Mouse (Mus musculus) ES-Bruce4 (cell line): ENCODE data around the gene Nr2c2. TPM values are rescaled to one million over a fixed set of nuclear protein-coding genes. Genes with fewer than 3 reads are reported as not detected.

Experiments used
- H3K27ac ChIP-seq: 2 replicates; pipeline ENCODE4 v1.5.1; 2012; ENCODE audit warnings: low read length, inconsistent platforms; ENCODE audit not compliant: insufficient read depth
- H3K27me3 ChIP-seq: 2 replicates; pipeline ENCODE4 v1.6.1; 2012; ENCODE audit warnings: mild to moderate bottlenecking, low read length, inconsistent platforms; ENCODE audit not compliant: control insufficient read depth, poor library complexity, insufficient read depth, severe bottlenecking
- H3K36me3 ChIP-seq: 2 replicates; pipeline ENCODE4 v1.6.1; 2012; ENCODE audit warnings: inconsistent platforms, mild to moderate bottlenecking, low read length, moderate library complexity; ENCODE audit not compliant: control insufficient read depth, poor library complexity, insufficient read depth, severe bottlenecking
- H3K4me1 ChIP-seq: one replicate; pipeline ENCODE4 v1.8.1; 2011; ENCODE audit warnings: low read length; ENCODE audit not compliant: control insufficient read depth, insufficient read depth
- H3K4me3 ChIP-seq: 2 replicates; pipeline ENCODE4 v1.5.1; 2011; ENCODE audit warnings: low read depth, mild to moderate bottlenecking, low read length
- H3K9ac ChIP-seq: 2 replicates; pipeline ENCODE4 v1.6.1; 2012; ENCODE audit warnings: low read depth, mild to moderate bottlenecking, inconsistent platforms; ENCODE audit not compliant: poor library complexity, severe bottlenecking
- H3K9me3 ChIP-seq: replicated peaks from 2 replicates; pipeline ENCODE4 v1.6.1; 2012; ENCODE audit warnings: mild to moderate bottlenecking, low read length, inconsistent platforms; ENCODE audit not compliant: control insufficient read depth, poor library complexity, insufficient read depth, severe bottlenecking
- CTCF ChIP-seq: IDR thresholded peaks from one replicate; pipeline ENCODE4 v1.8.1; 2011; ENCODE audit warnings: low read depth, low read length
- EP300 ChIP-seq: IDR thresholded peaks from 2 replicates; pipeline ENCODE4 v1.6.1; 2011; ENCODE audit warnings: low read depth, low read length; ENCODE audit not compliant: insufficient read depth
- POLR2A ChIP-seq: IDR thresholded peaks from one replicate; pipeline ENCODE4 v1.8.1; 2011; ENCODE audit warnings: low read length; ENCODE audit not compliant: insufficient read depth
- polyA plus RNA-seq: library from polyadenylated mRNA; stranded (reverse); fragments of >200 nt; gene quantifications from 2 replicates; pipeline ENCODE4 v1.2.4, GENCODE M21; 2011; ENCODE audit warnings: low read depth; ENCODE audit not compliant: missing spikeins, insufficient read depth, insufficient read length

The Nr2c2 gene
- polyA plus RNA-seq, 1 experiment: 31.7 TPM

DNA sequence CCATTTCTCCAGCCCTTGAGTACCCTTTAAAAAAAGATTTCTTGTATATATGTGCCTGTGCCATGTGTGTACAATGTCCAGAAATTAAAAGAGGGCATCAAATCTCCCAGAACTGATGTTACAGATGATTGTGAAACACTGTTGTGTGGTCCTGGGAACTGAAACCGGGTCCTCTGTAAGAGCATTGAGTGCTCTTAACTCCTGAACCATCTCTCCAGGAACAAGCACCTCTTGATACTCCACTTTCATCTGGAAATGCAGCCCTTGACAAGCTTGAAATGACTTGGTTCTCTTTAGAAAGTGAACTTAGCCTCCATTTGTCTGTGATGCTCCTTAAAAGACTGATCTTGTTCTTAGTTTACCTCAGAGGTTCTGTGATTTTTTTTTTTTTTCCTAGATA lies 71.5 kb downstream of the Nr2c2 start:
- Histone ChIP-seq H3K4me3 (no peak overlapping the region), H3K27me3 (no peaks in the 10 kb centered on the region), H3K9ac (no peak overlapping the region), H3K9me3 (no peaks in the 10 kb centered on the region), H3K36me3 (peaks cover 79% of the 10 kb centered on the region), H3K27ac (no peak overlapping the region), H3K4me1 (no peaks in the 10 kb centered on the region)
- no peak for TF ChIP-seq POLR2A
- no peak for TF ChIP-seq CTCF
- TF ChIP-seq EP300: no peak

DNA sequence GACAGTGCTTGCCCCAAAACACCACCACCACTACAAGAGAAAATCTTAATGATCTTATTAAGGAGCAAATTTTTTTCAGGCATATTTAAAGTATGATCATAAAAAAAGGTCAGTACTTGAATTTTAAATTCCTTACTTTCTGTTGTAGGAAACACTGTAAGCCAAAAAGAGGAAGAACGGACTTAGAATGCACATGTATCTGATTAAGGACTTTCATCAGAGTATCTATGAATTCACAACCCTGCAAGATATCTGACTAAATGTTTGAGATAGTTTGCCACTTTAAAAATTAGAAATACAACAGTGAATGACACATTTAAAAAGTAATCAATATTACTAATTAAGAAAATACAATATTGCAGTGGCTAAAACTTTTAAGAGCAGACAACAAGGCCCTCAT lies 85.3 kb downstream of the Nr2c2 start:
- H3K4me3 ChIP-seq: no peak overlapping the region
- TF ChIP-seq EP300: no peak
- no peak for TF ChIP-seq CTCF
- no peak for TF ChIP-seq POLR2A
- H3K36me3 ChIP-seq: peaks cover 35% of the 10 kb centered on the region
- no peak overlapping the region for H3K27ac ChIP-seq
- H3K9ac ChIP-seq: no peak overlapping the region
- H3K9me3 ChIP-seq: no peaks in the 10 kb centered on the region
- no peaks in the 10 kb centered on the region for H3K27me3 ChIP-seq
- no peaks in the 10 kb centered on the region for H3K4me1 ChIP-seq

DNA sequence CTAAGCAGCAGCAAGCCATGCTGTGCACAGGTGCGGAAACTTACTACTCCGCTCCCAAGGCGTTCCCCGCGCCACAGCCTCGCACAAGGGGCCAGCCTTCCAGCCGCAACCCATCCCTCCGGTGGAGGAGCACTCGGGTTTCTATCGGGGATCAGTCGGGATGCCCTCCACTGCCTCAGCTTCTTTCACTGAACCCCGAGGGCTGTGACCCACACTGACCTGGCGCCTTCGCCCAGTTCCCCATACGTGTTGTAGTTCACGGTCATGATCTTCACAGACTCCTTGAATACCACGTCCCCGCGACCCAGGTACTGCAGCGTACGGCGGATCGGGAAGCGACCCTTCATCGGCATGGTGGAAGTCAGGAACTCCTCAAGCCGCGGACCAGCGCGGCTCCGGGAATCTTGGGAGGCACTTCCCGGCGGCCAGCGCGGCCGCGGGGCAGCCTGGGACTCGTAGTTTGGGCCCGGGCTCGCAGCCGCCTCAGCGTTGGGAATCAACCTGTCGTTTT lies 92.5 kb downstream of the Nr2c2 start, which contains the start of gene Mrps25:
Gene Mrps25, minus strand, starts transcription at position 413 of the 511 bp plus-strand sequence.
- H3K9me3 ChIP-seq: no peaks in the 10 kb centered on the region
- H3K27ac ChIP-seq: no peak within 1 kb of the TSS
- peak within 1 kb of the TSS; percentile 78 for H3K4me3 ChIP-seq
- TF ChIP-seq POLR2A: peak; percentile 94
- TF ChIP-seq CTCF: no peak
- no peak for TF ChIP-seq EP300
- peak within 1 kb of the TSS; percentile 49 for H3K9ac ChIP-seq
- no peaks in the 10 kb centered on the region for H3K36me3 ChIP-seq
- H3K4me1 ChIP-seq: no peaks in the 10 kb centered on the region
- no peaks in the 10 kb centered on the region for H3K27me3 ChIP-seq

DNA sequence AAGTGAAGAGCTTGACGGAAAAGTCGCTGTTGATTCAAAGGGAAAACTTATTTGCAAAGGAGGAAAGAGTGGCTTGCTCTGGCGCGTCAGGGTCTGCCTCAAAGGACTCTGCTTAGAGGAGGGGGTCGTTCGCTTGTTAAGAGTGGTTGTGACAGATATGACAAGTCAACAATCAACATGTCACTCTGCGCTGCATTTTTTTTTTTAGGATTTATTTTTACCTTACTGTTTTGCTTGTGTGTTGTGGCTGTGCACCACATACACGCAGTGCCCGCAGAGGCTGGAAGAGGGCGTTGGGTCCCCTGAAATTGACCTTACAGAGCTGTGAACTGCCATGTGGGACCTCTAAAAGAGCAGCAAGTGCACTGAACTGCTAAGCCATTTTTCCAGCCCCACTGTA lies 93.0 kb downstream of the Nr2c2 start:
- TF ChIP-seq CTCF: peak; percentile 1
- no peak for TF ChIP-seq EP300
- peak overlapping the region; percentile 49 for H3K9ac ChIP-seq
- no peaks in the 10 kb centered on the region for H3K9me3 ChIP-seq
- H3K27ac ChIP-seq: no peak overlapping the region
- H3K27me3 ChIP-seq: no peaks in the 10 kb centered on the region
- H3K4me1 ChIP-seq: no peaks in the 10 kb centered on the region
- peak overlapping the region; percentile 74 for H3K4me3 ChIP-seq
- no peaks in the 10 kb centered on the region for H3K36me3 ChIP-seq

DNA sequence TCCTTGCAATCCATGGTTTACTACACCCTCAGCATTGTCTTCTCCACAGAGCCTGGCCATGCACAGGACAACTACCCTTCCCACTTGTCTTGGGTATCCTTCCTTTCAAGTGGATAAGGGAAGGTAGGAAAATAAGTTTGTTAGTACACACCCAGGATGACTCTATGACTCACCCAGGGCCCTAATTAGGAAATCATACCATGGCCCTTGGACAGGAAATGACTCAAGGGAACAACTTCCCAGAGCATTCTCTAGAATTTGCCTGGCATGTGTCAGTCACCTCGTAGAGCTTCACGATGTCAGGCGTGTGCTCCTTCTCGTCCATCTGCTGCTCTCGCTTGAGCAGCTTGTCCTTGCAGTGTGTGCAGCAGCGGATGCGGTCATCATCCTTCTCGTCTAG lies 108.2 kb downstream of the Nr2c2 start:
- Histone ChIP-seq H3K36me3 (peaks cover 26% of the 10 kb centered on the region), H3K27ac (no peak overlapping the region), H3K4me1 (no peaks in the 10 kb centered on the region), H3K9ac (no peak overlapping the region), H3K9me3 (no peaks in the 10 kb centered on the region), H3K27me3 (no peaks in the 10 kb centered on the region), H3K4me3 (no peak overlapping the region)
- TF ChIP-seq POLR2A: no peak

DNA sequence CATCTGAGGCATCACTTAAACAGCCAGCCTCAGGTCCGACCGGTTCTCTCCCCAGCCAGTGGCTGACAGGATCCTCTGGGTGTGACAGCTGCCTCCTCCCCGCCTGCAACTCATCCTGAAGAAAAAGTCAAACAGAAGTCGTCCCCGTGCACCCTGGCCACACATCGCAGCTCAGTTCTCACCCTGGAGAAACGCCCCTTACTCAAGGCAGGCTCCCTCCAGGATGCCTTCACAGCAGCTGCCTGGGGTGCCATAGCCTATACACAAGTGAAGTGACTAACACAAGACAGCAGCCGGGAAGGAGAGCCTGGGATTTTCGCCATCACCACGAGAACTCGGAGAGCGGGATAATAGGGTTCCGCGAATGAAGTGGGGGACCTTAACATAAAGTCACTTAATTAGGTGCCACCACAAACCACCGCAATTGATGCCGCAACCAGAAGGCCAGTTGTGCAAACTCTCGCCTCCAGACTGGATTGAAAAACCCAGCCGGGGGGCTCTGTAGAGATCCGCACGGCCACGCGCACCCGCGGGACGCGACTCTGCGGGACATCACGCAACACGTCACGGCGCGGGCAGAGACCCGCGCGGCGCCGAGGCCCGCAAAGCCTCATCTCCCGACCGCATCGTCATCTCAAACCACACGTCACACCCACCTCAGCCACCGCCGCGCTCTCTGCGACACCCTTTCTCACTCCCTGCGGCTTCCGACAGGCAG lies 123.0 kb downstream of the Nr2c2 start:
- no peaks in the 10 kb centered on the region for H3K36me3 ChIP-seq
- H3K27me3 ChIP-seq: no peaks in the 10 kb centered on the region
- no peak overlapping the region for H3K27ac ChIP-seq
- H3K4me3 ChIP-seq: peak overlapping the region; percentile 99
- no peak for TF ChIP-seq EP300
- TF ChIP-seq CTCF: no peak
- TF ChIP-seq POLR2A: no peak
- no peaks in the 10 kb centered on the region for H3K9me3 ChIP-seq
- peak overlapping the region; percentile 87 for H3K9ac ChIP-seq
- H3K4me1 ChIP-seq: no peaks in the 10 kb centered on the region
